ENCODE assay signal across 8 mouse cellular contexts in genomic region chr8:69822386-69823191, GRCm38 (mm10). TPM values are rescaled to one million over a fixed set of nuclear protein-coding genes. Genes with fewer than 3 reads are reported as not detected.
A peak's percentile ranks its signal among the peaks of the same experiment; 100 is the strongest.
DNase-seq lines count a peak whose midpoint lies in the region; ATAC-seq and TF ChIP-seq lines count a peak whose summit lies in the region.

Gene Lpar2 (plus strand): TSS chr8:69822429.

- no peaks in the 10 kb centered on the region for H3K27me3 ChIP-seq in liver, embryonic 14.5 days (ENCODE audit: control insufficient read depth, insufficient read depth, low read length)

- TF ChIP-seq EP300 in liver, embryonic 14.5 days (IDR thresholded peaks at IDR 0.05; ENCODE audit: low read depth), result no peak

- no peaks in the 10 kb centered on the region for H3K36me3 ChIP-seq in liver, embryonic 14.5 days (replicated peaks; ENCODE audit: control insufficient read depth, insufficient read depth, low read depth)

- H3K27ac ChIP-seq in liver, embryonic 14.5 days, result no peak within 1 kb of the TSS

- no peaks in the 10 kb centered on the region; a peak in 1 of 4 replicates for H3K4me1 ChIP-seq in liver, embryonic 14.5 days (replicated peaks; ENCODE audit: control insufficient read depth in 2 of 2, insufficient read depth in 2 of 2, low read length in 1 of 2)

- ATAC-seq in cerebellum, adult (ENCODE audit: insufficient number of reproducible peaks, low FRiP score, low TSS enrichment), result no peak
- ATAC-seq in liver, embryonic 14.5 days (ENCODE audit: insufficient read depth), result peak; percentile 55

- peak within 1 kb of the TSS; percentile 76 for H3K4me2 ChIP-seq in liver, embryonic 14.5 days (ENCODE audit: low read depth)

- TF ChIP-seq CTCF in liver, embryonic 14.5 days (IDR thresholded peaks at IDR 0.05; ENCODE audit: low read depth), result no peak; the same call in 1 of the 2 replicates

- peak within 1 kb of the TSS; percentile 44 to 52 for H3K4me3 ChIP-seq in liver, embryonic 14.5 days (ENCODE audit: insufficient read depth in 1 of 2, low read depth in 2 of 2, low read length in 2 of 2)

- H3K9me3 ChIP-seq in liver, embryonic 14.5 days (ENCODE audit: control insufficient read depth, low read length), result no peaks in the 10 kb centered on the region

- peak; percentile 25 for DNase-seq in cerebellum, adult 9-11 months
- peak; percentile 85 for DNase-seq in R1 (ENCODE audit: low read depth, low spot score)
- DNase-seq in fat pad, adult 2 months (ENCODE audit: extremely low read depth, low read depth, low spot score), result peak; percentile 46
- DNase-seq in induced T-regulatory cell, adult 2 months (ENCODE audit: low read depth), result peak; percentile 92
- DNase-seq in liver, embryonic 14.5 days (ENCODE audit: low read depth in 3 of 3, low spot score in 3 of 3), result peak in 2 of 3 experiments; percentile 29 to 40
- DNase-seq in natural killer cell, adult 2 months (ENCODE audit: low spot score in 2 of 2), result peak; percentile 44 to 54
- DNase-seq in thymus, postnatal 14 days, result peak; percentile 83

- WGBS in liver, embryonic 14.5 days (ENCODE audit: insufficient replicate concordance), result 3% methylated on average over 32 of the region's 35 CpGs

- H3K9ac ChIP-seq in liver, embryonic 14.5 days (replicated peaks), result peak within 1 kb of the TSS; percentile 40

RNA-seq across cellular contexts. Expression of gene Lpar2, which starts in this region (rescaled TPM):
- polyA plus RNA-seq in liver, embryonic 14.5 days (2012; rRNA removed), result 0.40 and 0.44 TPM in 2 replicates
- polyA plus RNA-seq in liver, embryonic 14.5 days (2014; fragmentation: Nextera tagmentation; extraction: Ambion mirVana), result 0.04 and 0.06 TPM in 2 replicates

Comparison
In these comparisons a context has a peak if more than half of its experiments do, and no peak if none do; other contexts are left out.
1. Peak in DNase-seq, ATAC-seq, H3K4me3 ChIP-seq, H3K9ac ChIP-seq and H3K4me2 ChIP-seq in liver, embryonic 14.5 days; RNA of the gene not detected or under 1 TPM.
2. DNase-seq: peak in every context shown above with its lines; median percentile 92 in induced T-regulatory cell, adult 2 months; 85 in R1; 83 in thymus, postnatal 14 days; 49 in natural killer cell, adult 2 months; 46 in fat pad, adult 2 months; 34 in liver, embryonic 14.5 days; 25 in cerebellum, adult 9-11 months.